Mouse (Mus musculus): Measurements from ENCODE around the gene Uhrf1. TPM values are rescaled to one million over a fixed set of nuclear protein-coding genes. Genes with fewer than 3 reads are reported as not detected.
A peak's percentile ranks its signal among the peaks of the same experiment; 100 is the strongest.

Gene Uhrf1
- total RNA-seq, 1 experiment, result 238 TPM

DNA sequence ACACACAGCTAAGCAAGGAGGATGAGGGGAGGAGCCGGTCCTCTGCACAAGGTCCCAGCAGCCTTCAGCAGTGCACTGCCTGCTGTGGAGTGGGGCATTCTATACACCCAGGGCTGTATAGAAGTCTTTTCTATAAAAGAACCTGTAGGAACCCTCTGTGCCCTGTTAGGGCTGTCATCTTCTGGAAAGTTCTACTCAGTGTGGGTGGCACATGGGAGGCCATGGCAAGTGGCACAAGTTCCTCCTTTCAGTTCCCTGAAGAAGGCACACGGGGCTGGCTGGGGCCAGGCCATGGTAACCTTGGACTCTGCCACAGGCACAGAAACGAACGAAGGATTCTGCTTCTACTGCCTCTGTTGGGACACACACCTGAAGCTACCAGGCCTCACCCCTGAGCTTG is 38.1 kb upstream of the Uhrf1 start:
- Histone ChIP-seq H3K4me3 (ENCODE audit: insufficient read depth in 1 of 2, low read depth in 1 of 2, low read length in 2 of 2, poor library complexity in 1 of 2, severe bottlenecking in 1 of 2) (no peak overlapping the region), H3K9me3 (ENCODE audit: control insufficient read depth, insufficient read depth, low read depth, low read length) (no peaks in the 10 kb centered on the region), H3K9ac (ENCODE audit: insufficient read depth, low read depth, low read length, poor library complexity, severe bottlenecking) (no peak overlapping the region), H3K36me3 (ENCODE audit: control insufficient read depth, insufficient read depth, low read length, poor library complexity, severe bottlenecking) (peaks cover 19% of the 10 kb centered on the region), H3K27ac (ENCODE audit: insufficient read depth, low read depth, low read length, poor library complexity, severe bottlenecking) (no peak overlapping the region; the same call in 1 of the 2 replicates), H3K4me1 (ENCODE audit: control insufficient read depth in 2 of 2, insufficient read depth in 2 of 2, low read length in 2 of 2, poor library complexity in 1 of 2) (peaks cover 3 to 22% of the 10 kb centered on the region in 2 experiments; a peak in 3 of 4 replicates)
- DNase-seq (ENCODE audit: low read depth, low spot score), result no peak
- in situ Hi-C loops (cut with MboI; ENCODE audit: low sequenced_read_pairs in 2 of 2, unreplicated experiment in 2 of 2), result no loop called here
- TF ChIP-seq MAFK (IDR thresholded peaks at IDR 0.05; ENCODE audit: insufficient read depth, low read depth, low read length) (no peak), CHD2 (IDR thresholded peaks at IDR 0.05; ENCODE audit: low read depth, low read length) (no peak), HCFC1 (IDR thresholded peaks at IDR 0.05; ENCODE audit: borderline replicate concordance, insufficient read depth, low read length) (no peak), ZC3H11A (IDR thresholded peaks at IDR 0.05; ENCODE audit: borderline replicate concordance, low read depth, low read length) (no peak), ZNF384 (IDR thresholded peaks at IDR 0.05; ENCODE audit: low read depth, low read length) (no peak)

DNA sequence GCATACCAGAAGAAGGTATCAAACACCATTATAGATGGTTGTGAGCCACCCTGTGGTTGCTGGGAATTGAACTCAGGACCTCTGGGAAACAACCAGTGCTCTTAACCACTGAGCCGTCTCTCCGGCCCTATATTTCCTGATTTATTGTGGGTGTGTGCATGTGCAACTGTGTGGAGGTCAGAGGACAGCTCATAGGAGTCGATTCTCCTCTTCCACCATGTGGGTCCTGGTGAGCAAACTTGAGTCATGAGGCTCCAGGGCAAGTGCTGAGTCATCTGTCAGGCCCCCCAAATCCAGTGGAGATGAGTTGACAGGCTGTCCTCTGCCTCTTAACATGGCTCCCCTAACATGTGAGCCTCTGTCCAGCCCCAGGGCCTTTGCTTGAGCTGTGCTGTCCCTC is 37.3 kb upstream of the Uhrf1 start:
- Histone ChIP-seq H3K4me3 (ENCODE audit: insufficient read depth in 1 of 2, low read depth in 1 of 2, low read length in 2 of 2, poor library complexity in 1 of 2, severe bottlenecking in 1 of 2) (no peak overlapping the region), H3K27ac (ENCODE audit: insufficient read depth, low read depth, low read length, poor library complexity, severe bottlenecking) (no peak overlapping the region), H3K4me1 (ENCODE audit: control insufficient read depth in 2 of 2, insufficient read depth in 2 of 2, low read length in 2 of 2, poor library complexity in 1 of 2) (peaks cover 2 to 18% of the 10 kb centered on the region in 2 experiments; a peak in 3 of 4 replicates), H3K9ac (ENCODE audit: insufficient read depth, low read depth, low read length, poor library complexity, severe bottlenecking) (no peak overlapping the region), H3K9me3 (ENCODE audit: control insufficient read depth, insufficient read depth, low read depth, low read length) (no peaks in the 10 kb centered on the region), H3K36me3 (ENCODE audit: control insufficient read depth, insufficient read depth, low read length, poor library complexity, severe bottlenecking) (peaks cover 11% of the 10 kb centered on the region; the same call in 1 of the 2 replicates)
- TF ChIP-seq ZNF384 (IDR thresholded peaks at IDR 0.05; ENCODE audit: low read depth, low read length), result no peak
- 0 out of 2 replicates have a peak, but pooled peaks have one; percentile 41 for TF ChIP-seq MAFK (IDR thresholded peaks at IDR 0.05; ENCODE audit: insufficient read depth, low read depth, low read length)
- TF ChIP-seq HCFC1 (IDR thresholded peaks at IDR 0.05; ENCODE audit: borderline replicate concordance, insufficient read depth, low read length), result no peak
- no peak for TF ChIP-seq ZC3H11A (IDR thresholded peaks at IDR 0.05; ENCODE audit: borderline replicate concordance, low read depth, low read length)
- in situ Hi-C loops (cut with MboI; ENCODE audit: low sequenced_read_pairs in 2 of 2, unreplicated experiment in 2 of 2), result no loop called here
- DNase-seq (ENCODE audit: low read depth, low spot score), result no peak

DNA sequence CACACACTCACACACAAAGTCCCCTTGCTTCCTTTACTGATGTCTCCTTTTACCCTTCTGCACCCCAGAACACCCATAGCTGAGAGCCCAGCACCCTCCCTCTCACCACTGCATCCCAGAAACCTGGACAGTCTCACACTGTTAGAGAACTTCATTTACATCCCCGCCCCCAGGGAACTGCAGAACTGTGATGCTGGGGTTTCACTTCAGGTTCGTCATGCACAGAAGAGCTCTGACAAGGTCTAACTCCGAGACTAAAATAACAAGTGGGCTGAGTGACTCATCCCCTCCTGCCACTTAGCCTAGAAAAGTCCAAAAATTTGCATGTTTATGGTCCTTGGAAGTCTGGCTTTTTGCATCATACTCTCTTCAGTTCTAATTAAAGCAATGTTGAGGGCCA is 36.9 kb upstream of the Uhrf1 start:
- TF ChIP-seq MAFK (IDR thresholded peaks at IDR 0.05; ENCODE audit: insufficient read depth, low read depth, low read length), result no peak
- no peak for TF ChIP-seq ZNF384 (IDR thresholded peaks at IDR 0.05; ENCODE audit: low read depth, low read length)
- no peak for TF ChIP-seq CHD2 (IDR thresholded peaks at IDR 0.05; ENCODE audit: low read depth, low read length)
- TF ChIP-seq HCFC1 (IDR thresholded peaks at IDR 0.05; ENCODE audit: borderline replicate concordance, insufficient read depth, low read length), result no peak
- TF ChIP-seq ZC3H11A (IDR thresholded peaks at IDR 0.05; ENCODE audit: borderline replicate concordance, low read depth, low read length), result no peak
- H3K9me3 ChIP-seq (ENCODE audit: control insufficient read depth, insufficient read depth, low read depth, low read length), result no peaks in the 10 kb centered on the region
- H3K4me3 ChIP-seq (ENCODE audit: insufficient read depth in 1 of 2, low read depth in 1 of 2, low read length in 2 of 2, poor library complexity in 1 of 2, severe bottlenecking in 1 of 2), result no peak overlapping the region
- DNase-seq (ENCODE audit: low read depth, low spot score), result no peak
- no peak overlapping the region for H3K9ac ChIP-seq (ENCODE audit: insufficient read depth, low read depth, low read length, poor library complexity, severe bottlenecking)
- H3K4me1 ChIP-seq (ENCODE audit: control insufficient read depth in 2 of 2, insufficient read depth in 2 of 2, low read length in 2 of 2, poor library complexity in 1 of 2), result peaks cover 1 to 15% of the 10 kb centered on the region in 2 experiments; a peak in 3 of 4 replicates
- H3K36me3 ChIP-seq (ENCODE audit: control insufficient read depth, insufficient read depth, low read length, poor library complexity, severe bottlenecking), result peaks cover 12% of the 10 kb centered on the region; the same call in 1 of the 2 replicates
- H3K27ac ChIP-seq (ENCODE audit: insufficient read depth, low read depth, low read length, poor library complexity, severe bottlenecking), result no peak overlapping the region
- in situ Hi-C loops (cut with MboI; ENCODE audit: low sequenced_read_pairs in 2 of 2, unreplicated experiment in 2 of 2), result no loop called here

DNA sequence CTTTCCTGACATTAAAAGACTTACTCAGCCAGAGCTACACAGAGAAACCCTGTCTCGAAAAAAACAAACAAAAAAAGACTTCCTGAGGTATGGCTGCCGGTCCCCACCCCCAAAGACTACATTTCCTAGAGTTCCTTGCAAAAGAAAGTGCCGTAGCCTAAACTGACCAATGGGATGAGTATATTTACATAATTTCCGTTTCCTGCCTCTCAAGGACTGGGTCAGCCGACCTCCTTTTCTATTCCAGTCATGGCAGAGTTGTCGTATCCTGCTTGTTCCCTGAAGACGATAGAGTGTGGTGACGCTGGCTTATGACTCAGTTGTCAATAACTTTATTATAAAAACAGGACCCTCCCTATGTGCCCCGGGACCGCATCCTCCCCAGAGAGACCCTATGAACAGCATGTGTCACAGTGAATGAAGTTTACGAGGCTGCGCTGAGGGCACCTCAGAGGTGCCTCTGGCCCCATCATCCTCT is 33.9 kb upstream of the Uhrf1 start:
- H3K27ac ChIP-seq (ENCODE audit: insufficient read depth, low read depth, low read length, poor library complexity, severe bottlenecking), result no peak overlapping the region; the same call in 1 of the 2 replicates
- H3K9ac ChIP-seq (ENCODE audit: insufficient read depth, low read depth, low read length, poor library complexity, severe bottlenecking), result peak overlapping the region; percentile 60; the same call in 1 of the 2 replicates
- H3K4me3 ChIP-seq (ENCODE audit: insufficient read depth in 1 of 2, low read depth in 1 of 2, low read length in 2 of 2, poor library complexity in 1 of 2, severe bottlenecking in 1 of 2), result peak overlapping the region; percentile 44 to 49
- in situ Hi-C loops (cut with MboI; ENCODE audit: low sequenced_read_pairs in 2 of 2, unreplicated experiment in 2 of 2), result no loop called here
- H3K9me3 ChIP-seq (ENCODE audit: control insufficient read depth, insufficient read depth, low read depth, low read length), result no peaks in the 10 kb centered on the region
- DNase-seq (ENCODE audit: low read depth, low spot score), result no peak
- H3K4me1 ChIP-seq (ENCODE audit: control insufficient read depth in 2 of 2, insufficient read depth in 2 of 2, low read length in 2 of 2, poor library complexity in 1 of 2), result peaks cover 0 to 14% of the 10 kb centered on the region in 2 experiments; a peak in 1 of 4 replicates
- TF ChIP-seq MAFK (IDR thresholded peaks at IDR 0.05; ENCODE audit: insufficient read depth, low read depth, low read length) (no peak), HCFC1 (IDR thresholded peaks at IDR 0.05; ENCODE audit: borderline replicate concordance, insufficient read depth, low read length) (peak; percentile 90), CHD2 (IDR thresholded peaks at IDR 0.05; ENCODE audit: low read depth, low read length) (no peak), ZC3H11A (IDR thresholded peaks at IDR 0.05; ENCODE audit: borderline replicate concordance, low read depth, low read length) (no peak)
- peaks cover 6% of the 10 kb centered on the region; the same call in 1 of the 2 replicates for H3K36me3 ChIP-seq (ENCODE audit: control insufficient read depth, insufficient read depth, low read length, poor library complexity, severe bottlenecking)

Data from ES-E14 (cell line).